Mouse (Mus musculus): ENCODE measurements around the gene Psmg3. TPM values are rescaled to one million over a fixed set of nuclear protein-coding genes. Genes with fewer than 3 reads are reported as not detected.

Gene Psmg3
- polyA plus RNA-seq, 1 experiment, result 33.9 TPM

- TF ChIP-seq POLR2A (IDR thresholded peaks at IDR 0.05; ENCODE audit: borderline replicate concordance, insufficient read depth, low read length) (no peak), CTCF (IDR thresholded peaks at IDR 0.05; ENCODE audit: borderline replicate concordance, insufficient read depth, low read depth, low read length) (no peak)
- 12% methylated on average over 12 of the region's 12 CpGs for WGBS
- Histone ChIP-seq H3K4me3 (replicated peaks; ENCODE audit: insufficient read depth, low read depth, low read length) (no peak overlapping the region), H3K27ac (ENCODE audit: insufficient read depth, low read length) (no peak overlapping the region), H3K27me3 (ENCODE audit: control insufficient read depth, insufficient read depth, low read length) (no peaks in the 10 kb centered on the region), H3K4me1 (ENCODE audit: control insufficient read depth, insufficient read depth, low read length) (no peaks in the 10 kb centered on the region)
- no peak for DNase-seq
Measured at GRCm38 (mm10) chr5:139803601-139804102, 23.0 kb downstream of the Psmg3 start.

- Histone ChIP-seq H3K27ac (ENCODE audit: insufficient read depth, low read length) (no peak overlapping the region), H3K4me3 (replicated peaks; ENCODE audit: insufficient read depth, low read depth, low read length) (no peak overlapping the region), H3K27me3 (ENCODE audit: control insufficient read depth, insufficient read depth, low read length) (no peaks in the 10 kb centered on the region), H3K4me1 (ENCODE audit: control insufficient read depth, insufficient read depth, low read length) (peaks cover under 1% of the 10 kb centered on the region; the same call in 1 of the 2 replicates)
- WGBS, result 74% methylated on average over 8 of the region's 8 CpGs
- DNase-seq, result no peak
- TF ChIP-seq CTCF (IDR thresholded peaks at IDR 0.05; ENCODE audit: borderline replicate concordance, insufficient read depth, low read depth, low read length), result no peak
- no peak for TF ChIP-seq POLR2A (IDR thresholded peaks at IDR 0.05; ENCODE audit: borderline replicate concordance, insufficient read depth, low read length)
Measured at GRCm38 (mm10) chr5:139803165-139803564, 23.5 kb downstream of the Psmg3 start.

- Histone ChIP-seq H3K27me3 (ENCODE audit: control insufficient read depth, insufficient read depth, low read length) (no peaks in the 10 kb centered on the region), H3K4me1 (ENCODE audit: control insufficient read depth, insufficient read depth, low read length) (peaks cover 11% of the 10 kb centered on the region; the same call in 1 of the 2 replicates), H3K27ac (ENCODE audit: insufficient read depth, low read length) (no peak overlapping the region), H3K4me3 (replicated peaks; ENCODE audit: insufficient read depth, low read depth, low read length) (no peak overlapping the region)
- TF ChIP-seq POLR2A (IDR thresholded peaks at IDR 0.05; ENCODE audit: borderline replicate concordance, insufficient read depth, low read length), result no peak
- no peak for TF ChIP-seq CTCF (IDR thresholded peaks at IDR 0.05; ENCODE audit: borderline replicate concordance, insufficient read depth, low read depth, low read length)
- WGBS, result 77% methylated on average over 10 of the region's 10 CpGs
- DNase-seq, result no peak
Measured at GRCm38 (mm10) chr5:139801880-139802279, 24.8 kb downstream of the Psmg3 start.

GRCm38 (mm10) chr5:139801231-139801630, 25.5 kb downstream of the Psmg3 start:
- no peak for DNase-seq
- peaks cover 11% of the 10 kb centered on the region; the same call in 1 of the 2 replicates for H3K4me1 ChIP-seq (ENCODE audit: control insufficient read depth, insufficient read depth, low read length)
- TF ChIP-seq CTCF (IDR thresholded peaks at IDR 0.05; ENCODE audit: borderline replicate concordance, insufficient read depth, low read depth, low read length), result no peak
- H3K27ac ChIP-seq (ENCODE audit: insufficient read depth, low read length), result no peak overlapping the region
- H3K27me3 ChIP-seq (ENCODE audit: control insufficient read depth, insufficient read depth, low read length), result no peaks in the 10 kb centered on the region
- WGBS, result 94% methylated on average over 8 of the region's 8 CpGs
- no peak overlapping the region for H3K4me3 ChIP-seq (replicated peaks; ENCODE audit: insufficient read depth, low read depth, low read length)

- no peak for DNase-seq
- Histone ChIP-seq H3K4me1 (ENCODE audit: control insufficient read depth, insufficient read depth, low read length) (peaks cover 11% of the 10 kb centered on the region; the same call in 1 of the 2 replicates), H3K4me3 (replicated peaks; ENCODE audit: insufficient read depth, low read depth, low read length) (no peak overlapping the region), H3K27ac (ENCODE audit: insufficient read depth, low read length) (no peak overlapping the region), H3K27me3 (ENCODE audit: control insufficient read depth, insufficient read depth, low read length) (no peaks in the 10 kb centered on the region)
- 81% methylated on average over 33 of the region's 33 CpGs for WGBS
- TF ChIP-seq POLR2A (IDR thresholded peaks at IDR 0.05; ENCODE audit: borderline replicate concordance, insufficient read depth, low read length), result no peak
- TF ChIP-seq CTCF (IDR thresholded peaks at IDR 0.05; ENCODE audit: borderline replicate concordance, insufficient read depth, low read depth, low read length), result no peak
Measured at GRCm38 (mm10) chr5:139799801-139800590, 26.7 kb downstream of the Psmg3 start.

- peaks cover 11% of the 10 kb centered on the region; the same call in 1 of the 2 replicates for H3K4me1 ChIP-seq (ENCODE audit: control insufficient read depth, insufficient read depth, low read length)
- no peak overlapping the region for H3K4me3 ChIP-seq (replicated peaks; ENCODE audit: insufficient read depth, low read depth, low read length)
- WGBS, result 93% methylated on average over 9 of the region's 9 CpGs
- no peak for DNase-seq
- no peaks in the 10 kb centered on the region for H3K27me3 ChIP-seq (ENCODE audit: control insufficient read depth, insufficient read depth, low read length)
- no peak for TF ChIP-seq CTCF (IDR thresholded peaks at IDR 0.05; ENCODE audit: borderline replicate concordance, insufficient read depth, low read depth, low read length)
- TF ChIP-seq POLR2A (IDR thresholded peaks at IDR 0.05; ENCODE audit: borderline replicate concordance, insufficient read depth, low read length), result no peak
- no peak overlapping the region for H3K27ac ChIP-seq (ENCODE audit: insufficient read depth, low read length)
Measured at GRCm38 (mm10) chr5:139799041-139799440, 27.6 kb downstream of the Psmg3 start.

- Histone ChIP-seq H3K27ac (ENCODE audit: insufficient read depth, low read length) (no peak overlapping the region), H3K4me1 (ENCODE audit: control insufficient read depth, insufficient read depth, low read length) (peaks cover 11% of the 10 kb centered on the region; the same call in 1 of the 2 replicates), H3K4me3 (replicated peaks; ENCODE audit: insufficient read depth, low read depth, low read length) (no peak overlapping the region), H3K27me3 (ENCODE audit: control insufficient read depth, insufficient read depth, low read length) (no peaks in the 10 kb centered on the region)
- TF ChIP-seq POLR2A (IDR thresholded peaks at IDR 0.05; ENCODE audit: borderline replicate concordance, insufficient read depth, low read length) (no peak), CTCF (IDR thresholded peaks at IDR 0.05; ENCODE audit: borderline replicate concordance, insufficient read depth, low read depth, low read length) (no peak)
- no peak for DNase-seq
- 35% methylated on average over 12 of the region's 12 CpGs for WGBS
Measured at GRCm38 (mm10) chr5:139798168-139798900, 28.4 kb downstream of the Psmg3 start.

Data from cerebellum, adult 2 months (tissue).